Mouse (Mus musculus) forebrain, embryonic 12.5 days (tissue): ENCODE results near the gene Cela3b. TPM values are rescaled to one million over a fixed set of nuclear protein-coding genes. Genes with fewer than 3 reads are reported as not detected.

Experiments
- ATAC-seq: fragments of 200-750 bp; cut with Nextera tagmentation; 2 replicates; pipeline ENCODE4 v1.8.0; 2017; ENCODE audit warnings: moderate TSS enrichment; ENCODE audit not compliant: low FRiP score
- H3K27ac ChIP-seq: fragments of 300-500 bp; sonication (generic); 2 replicates; pipeline ENCODE4 v1.5.1; 2016; ENCODE audit warnings: mild to moderate bottlenecking
- H3K27me3 ChIP-seq: fragments of 300-500 bp; sonication (generic); 2 replicates; pipeline ENCODE4 v1.6.1; 2016; ENCODE audit warnings: mild to moderate bottlenecking
- H3K36me3 ChIP-seq: fragments of 300-500 bp; sonication (generic); replicated peaks from 2 replicates; pipeline ENCODE4 v1.6.1; 2016; ENCODE audit warnings: mild to moderate bottlenecking
- H3K4me1 ChIP-seq: fragments of 300-500 bp; sonication (generic); 2 replicates; pipeline ENCODE4 v1.6.1; 2016
- H3K4me2 ChIP-seq: fragments of 300-500 bp; sonication (generic); 2 replicates; pipeline ENCODE4 v1.6.1; 2016; ENCODE audit warnings: mild to moderate bottlenecking, moderate library complexity
- H3K4me3 ChIP-seq: fragments of 300-500 bp; sonication (generic); replicated peaks from 2 replicates; pipeline ENCODE4 v1.5.1; 2016; ENCODE audit warnings: mild to moderate bottlenecking
- H3K9ac ChIP-seq: fragments of 300-500 bp; sonication (generic); 2 replicates; pipeline ENCODE4 v1.6.1; 2016; ENCODE audit warnings: mild to moderate bottlenecking
- H3K9me3 ChIP-seq: fragments of 300-500 bp; sonication (generic); 2 replicates; pipeline ENCODE4 v1.6.1; 2016
- WGBS: fragments of 180-500 bp; shearing (Covaris S2); methylation state at CpG from one replicate; pipeline ENCODE4 v1.1.7; 2016; 5-methylcytosine and 5-hydroxymethylcytosine counted together
- polyA plus RNA-seq: library from polyadenylated mRNA; unstranded; fragments of >200 nt; fragmentation: Nextera tagmentation; extraction: Ambion mirVana; gene quantifications from 2 replicates; pipeline ENCODE4 v1.2.1, GENCODE M21; 2016

The Cela3b gene
- polyA plus RNA-seq, 1 experiment from 2014 or later, result not detected

DNA sequence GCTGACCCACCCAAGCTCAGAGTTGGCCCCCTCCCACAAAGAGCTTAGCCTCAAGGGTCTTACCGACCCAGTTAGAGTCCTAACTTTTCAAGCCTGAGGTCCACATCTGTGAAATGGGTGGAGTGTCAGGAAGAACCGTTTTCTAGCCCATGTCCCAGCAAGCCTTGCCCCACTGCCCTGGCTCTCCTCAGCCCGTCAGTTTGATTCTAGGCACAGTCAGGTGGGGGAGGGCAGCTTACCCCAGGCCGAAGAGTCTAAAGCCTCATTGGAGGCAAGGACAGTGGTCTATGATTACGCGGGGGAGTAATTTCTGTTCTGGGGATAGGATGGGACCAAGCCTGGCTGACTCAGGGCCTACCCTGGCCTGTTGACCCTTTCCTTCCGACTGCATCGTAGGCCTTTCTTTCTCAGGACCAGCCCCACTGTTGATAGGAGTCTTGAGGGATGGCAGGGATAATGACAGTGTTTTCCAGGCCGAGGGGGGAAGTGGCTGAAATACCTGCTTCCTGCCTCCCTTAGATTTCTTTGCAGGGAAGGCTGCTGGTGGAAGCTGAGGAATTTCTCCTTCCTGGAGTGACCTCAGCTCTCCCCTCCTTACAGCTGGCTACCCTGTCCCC lies 40.5 kb upstream of the Cela3b start:
- Histone ChIP-seq H3K4me1 (peaks cover 38% of the 10 kb centered on the region), H3K36me3 (no peaks in the 10 kb centered on the region), H3K9me3 (no peaks in the 10 kb centered on the region), H3K9ac (no peak overlapping the region), H3K27me3 (peaks cover 3% of the 10 kb centered on the region; the same call in 1 of the 2 replicates), H3K4me2 (peak overlapping the region; percentile 95), H3K4me3 (no peak overlapping the region), H3K27ac (0 out of 2 replicates have a peak overlapping the region, but pooled peaks have one; percentile 13)
- ATAC-seq, result no peak
- 74% methylated on average over 9 of the region's 9 CpGs for WGBS

DNA sequence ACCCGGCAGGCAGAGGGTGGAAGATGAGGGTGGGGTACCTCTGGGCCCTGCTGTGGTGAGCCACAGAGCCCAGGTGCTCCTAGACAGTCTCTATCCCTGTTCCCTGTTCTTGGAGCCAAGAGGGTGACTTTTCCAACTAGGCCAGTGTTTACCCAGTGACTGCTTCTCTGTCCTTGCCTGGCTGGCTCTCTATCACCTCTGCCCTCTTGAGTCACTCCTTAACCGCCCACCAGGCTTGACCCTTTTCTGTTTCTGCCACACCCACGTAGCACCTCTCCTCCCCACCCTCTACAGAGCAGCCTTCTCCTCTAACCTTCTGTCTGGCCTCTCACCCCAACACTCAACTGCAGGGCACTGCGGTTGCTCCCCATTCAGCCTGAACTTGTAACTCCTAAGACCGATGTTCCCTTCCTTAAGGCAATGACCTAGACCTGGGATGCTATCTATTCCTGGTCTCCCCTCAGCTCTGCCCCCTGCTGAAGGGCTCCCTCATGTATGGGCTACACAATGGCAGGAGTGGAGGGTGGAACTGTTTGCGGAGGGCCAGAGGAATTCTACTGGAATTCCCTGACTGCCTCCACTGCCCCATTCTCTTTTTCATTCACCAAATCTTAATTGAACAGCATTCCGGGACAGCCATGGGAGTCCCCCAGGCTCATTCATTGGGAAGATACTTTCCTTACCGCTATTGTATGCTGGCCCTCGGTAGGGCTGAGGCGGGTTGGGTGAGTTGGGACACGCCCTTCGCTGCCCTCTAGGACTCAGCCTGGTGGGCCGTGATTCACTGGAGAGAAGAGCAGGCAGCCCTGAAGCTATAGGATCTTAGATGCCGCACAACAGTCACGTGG lies 39.7 kb upstream of the Cela3b start:
- Histone ChIP-seq H3K9ac (no peak overlapping the region), H3K9me3 (no peaks in the 10 kb centered on the region), H3K4me3 (peak overlapping the region; percentile 62), H3K36me3 (no peaks in the 10 kb centered on the region), H3K27ac (0 out of 2 replicates have a peak overlapping the region, but pooled peaks have one; percentile 13), H3K4me1 (peaks cover 38% of the 10 kb centered on the region), H3K27me3 (peaks cover 3% of the 10 kb centered on the region; the same call in 1 of the 2 replicates), H3K4me2 (peak overlapping the region; percentile 95)
- no peak for ATAC-seq
- 29% methylated on average over 15 of the region's 15 CpGs for WGBS

DNA sequence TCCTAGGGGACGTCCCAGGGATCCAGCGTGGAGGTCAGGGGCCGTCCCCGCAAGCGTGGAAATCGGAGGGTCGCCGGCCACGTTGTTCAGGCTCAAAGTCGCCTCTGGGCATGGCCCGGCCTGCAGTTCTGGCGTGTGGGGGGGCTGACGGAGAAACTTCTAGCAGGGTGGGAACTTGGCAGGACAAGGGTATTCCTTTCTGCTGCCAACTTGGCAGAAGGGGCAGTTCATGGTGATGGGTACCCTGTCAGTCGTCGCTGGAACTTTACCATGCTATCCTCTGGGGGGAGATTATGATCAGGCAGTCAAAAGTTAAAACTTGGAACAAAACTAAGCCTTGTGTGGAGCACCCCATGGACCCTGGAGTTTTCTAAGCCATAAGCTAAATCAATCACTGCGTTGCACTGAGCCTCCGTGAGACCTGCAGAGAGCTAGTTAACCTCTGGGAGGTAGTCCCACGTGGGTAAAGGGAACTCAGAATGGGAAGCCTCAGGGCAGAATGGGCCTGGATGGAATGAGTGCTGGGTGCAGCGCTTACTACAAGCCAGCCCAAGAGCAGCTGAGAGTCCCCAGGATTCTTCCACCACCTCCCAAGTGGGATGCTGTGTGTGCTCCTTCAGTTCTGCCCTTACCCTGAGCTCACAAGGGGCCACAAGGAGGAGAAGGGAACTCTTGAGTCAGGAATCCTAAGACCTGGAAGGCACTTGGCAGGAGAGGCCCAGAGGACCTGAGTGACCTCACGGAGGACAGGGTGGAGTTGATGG lies 38.9 kb upstream of the Cela3b start:
- Histone ChIP-seq H3K9ac (peak overlapping the region; percentile 72), H3K9me3 (no peaks in the 10 kb centered on the region), H3K27me3 (peaks cover 3% of the 10 kb centered on the region; the same call in 1 of the 2 replicates), H3K4me2 (peak overlapping the region; percentile 95), H3K4me1 (peaks cover 38% of the 10 kb centered on the region), H3K27ac (peak overlapping the region; percentile 53; the same call in 1 of the 2 replicates), H3K36me3 (no peaks in the 10 kb centered on the region), H3K4me3 (peak overlapping the region; percentile 62)
- 3% methylated on average over 20 of the region's 20 CpGs for WGBS
- no peak for ATAC-seq

DNA sequence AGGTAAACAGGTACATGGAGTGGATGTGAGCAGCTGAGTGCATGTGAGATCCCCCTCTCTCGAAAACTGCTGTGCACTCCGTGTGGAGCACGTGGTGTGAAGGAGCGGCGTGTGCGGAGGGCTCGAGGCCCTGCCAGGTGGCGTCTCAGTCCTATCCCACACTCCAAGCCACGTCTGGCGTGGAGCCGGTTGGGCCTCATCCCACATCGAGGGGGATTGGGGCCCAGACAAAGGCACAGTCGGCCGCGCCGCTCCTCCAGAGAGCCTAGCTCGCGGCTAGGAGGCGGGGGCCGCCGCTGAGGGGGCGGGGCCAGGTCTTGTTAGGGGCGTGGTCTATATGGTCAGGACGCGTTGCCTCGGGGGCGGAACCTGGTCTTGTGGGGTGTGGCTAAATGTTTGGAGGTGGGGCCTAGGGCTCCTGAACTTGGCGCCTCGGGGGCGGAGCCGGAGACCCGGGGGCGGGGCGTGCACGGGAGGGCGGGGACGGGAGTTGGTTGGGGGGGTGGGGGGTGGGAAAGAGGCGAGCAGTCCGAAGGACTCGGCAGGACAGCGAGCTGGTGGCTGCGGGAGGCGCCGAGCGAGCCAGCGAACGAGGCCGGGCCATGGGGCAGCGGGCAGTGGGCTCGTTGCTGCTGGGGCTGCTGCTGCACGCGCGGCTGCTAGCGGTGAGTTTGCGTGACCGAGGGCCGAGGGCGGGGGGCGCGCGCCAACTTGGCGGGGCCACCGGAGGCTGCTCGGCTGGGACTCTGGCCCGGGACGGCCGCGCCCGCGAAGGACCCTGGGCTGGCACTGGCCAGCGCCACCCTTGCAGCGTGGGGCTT lies 38.1 kb upstream of the Cela3b start, which contains the start of gene Hspg2:
Hspg2 (plus strand) TSS at position 510 of the 821 bp plus-strand sequence.
- Histone ChIP-seq H3K36me3 (no peaks in the 10 kb centered on the region), H3K4me2 (peak within 1 kb of the TSS; percentile 95), H3K4me3 (peak within 1 kb of the TSS; percentile 62), H3K9me3 (no peaks in the 10 kb centered on the region), H3K27ac (peak within 1 kb of the TSS; percentile 53; the same call in 1 of the 2 replicates), H3K4me1 (peaks cover 38% of the 10 kb centered on the region), H3K27me3 (peaks cover 3% of the 10 kb centered on the region; the same call in 1 of the 2 replicates), H3K9ac (peak within 1 kb of the TSS; percentile 72)
- WGBS, result under 1% methylated on average over 72 of the region's 72 CpGs
- peak; percentile 90 for ATAC-seq

DNA sequence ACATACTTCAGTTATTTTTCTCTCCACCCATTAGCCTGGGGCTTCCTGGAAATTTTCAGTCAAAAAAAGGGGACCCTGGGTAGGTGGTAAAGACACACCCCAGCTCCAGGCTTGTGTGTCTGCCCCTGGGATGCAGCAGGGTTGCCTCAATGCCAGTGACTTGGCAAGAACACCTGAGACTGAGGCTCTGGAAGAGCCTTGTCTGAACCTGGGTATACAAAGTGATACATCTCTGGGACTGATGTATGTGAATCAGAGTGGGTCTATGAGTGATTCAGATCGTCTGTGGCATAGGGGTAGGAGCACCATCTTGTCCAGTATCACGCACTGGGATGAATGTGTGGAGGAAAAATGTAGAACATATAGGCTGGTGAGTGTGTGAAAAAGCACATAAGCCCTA lies 37.2 kb upstream of the Cela3b start:
- peaks cover 3% of the 10 kb centered on the region; the same call in 1 of the 2 replicates for H3K27me3 ChIP-seq
- H3K4me3 ChIP-seq, result no peak overlapping the region
- no peaks in the 10 kb centered on the region for H3K9me3 ChIP-seq
- 88% methylated on average over 2 of the region's 2 CpGs for WGBS
- no peak overlapping the region for H3K9ac ChIP-seq
- ATAC-seq, result no peak
- H3K4me2 ChIP-seq, result no peak overlapping the region
- H3K36me3 ChIP-seq, result no peaks in the 10 kb centered on the region
- 0 out of 2 replicates have a peak overlapping the region, but pooled peaks have one; percentile 0 for H3K27ac ChIP-seq
- H3K4me1 ChIP-seq, result peaks cover 38% of the 10 kb centered on the region

DNA sequence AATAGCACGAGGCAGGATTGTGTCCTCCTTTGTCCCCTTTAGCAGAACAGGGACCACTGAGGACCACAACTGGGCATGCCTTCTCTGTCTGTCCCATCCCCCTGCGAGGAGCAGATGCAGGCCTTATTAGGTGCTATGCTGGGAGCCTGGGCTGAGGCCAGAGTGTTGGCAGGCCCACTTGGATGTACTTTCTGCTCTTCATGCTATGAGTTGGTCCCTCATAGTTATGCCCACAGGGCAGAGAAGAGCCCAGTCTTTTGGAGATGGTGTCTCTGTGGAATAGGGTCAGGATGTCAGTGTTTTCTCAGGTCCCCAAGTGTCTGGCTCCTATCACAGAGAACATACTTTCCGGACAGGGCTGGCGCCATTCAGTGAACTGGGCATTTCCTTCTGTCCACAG lies 36.7 kb upstream of the Cela3b start:
- peaks cover 38% of the 10 kb centered on the region for H3K4me1 ChIP-seq
- 81% methylated on average over 4 of the region's 4 CpGs for WGBS

DNA sequence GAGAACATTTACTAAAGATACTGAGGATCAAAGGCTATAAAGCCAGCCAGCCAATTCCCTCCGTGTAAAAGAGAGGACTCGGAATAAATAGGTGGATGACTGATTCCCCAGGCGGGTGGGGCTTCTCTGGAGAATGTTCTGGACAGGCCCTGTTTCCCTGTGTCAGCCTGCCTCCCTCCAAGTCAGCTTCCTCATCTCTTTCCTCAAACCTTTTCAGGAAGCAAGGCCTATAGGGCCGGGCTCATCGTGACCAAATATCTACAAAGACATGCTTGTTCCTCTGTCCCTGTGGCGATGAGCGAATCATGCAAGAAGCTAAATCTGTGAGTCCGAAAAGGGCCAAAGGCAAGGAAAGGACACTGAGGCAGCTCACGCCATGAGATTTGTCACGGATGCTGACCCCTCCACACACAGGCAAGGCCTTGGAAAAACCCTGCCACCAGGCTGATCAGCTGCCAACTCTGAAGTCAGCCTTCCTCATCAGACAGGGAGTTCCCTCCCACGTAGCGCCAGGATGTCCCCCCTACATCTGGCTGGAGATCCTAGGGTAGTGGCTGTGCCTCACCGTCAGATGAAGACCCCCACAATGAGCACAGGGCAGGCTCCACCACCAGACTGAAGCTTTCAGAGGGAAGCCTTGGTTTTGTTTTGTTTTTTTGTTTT lies 34.9 kb upstream of the Cela3b start:
- H3K9me3 ChIP-seq, result no peaks in the 10 kb centered on the region
- 82% methylated on average over 13 of the region's 13 CpGs for WGBS
- peaks cover 30% of the 10 kb centered on the region for H3K4me1 ChIP-seq
- H3K4me3 ChIP-seq, result no peak overlapping the region
- no peak overlapping the region for H3K9ac ChIP-seq
- ATAC-seq, result no peak
- no peak overlapping the region for H3K4me2 ChIP-seq
- H3K27me3 ChIP-seq, result peaks cover 3% of the 10 kb centered on the region; the same call in 1 of the 2 replicates
- H3K36me3 ChIP-seq, result no peaks in the 10 kb centered on the region
- H3K27ac ChIP-seq, result no peak overlapping the region

More for the DNA sequence above, 36.7 kb upstream of the Cela3b start:
- H3K9ac ChIP-seq, result no peak overlapping the region
- H3K27me3 ChIP-seq, result peaks cover 3% of the 10 kb centered on the region; the same call in 1 of the 2 replicates
- no peak overlapping the region for H3K27ac ChIP-seq
- H3K4me2 ChIP-seq, result no peak overlapping the region
- H3K9me3 ChIP-seq, result no peaks in the 10 kb centered on the region
- no peak overlapping the region for H3K4me3 ChIP-seq
- ATAC-seq, result no peak
- H3K36me3 ChIP-seq, result no peaks in the 10 kb centered on the region

DNA sequence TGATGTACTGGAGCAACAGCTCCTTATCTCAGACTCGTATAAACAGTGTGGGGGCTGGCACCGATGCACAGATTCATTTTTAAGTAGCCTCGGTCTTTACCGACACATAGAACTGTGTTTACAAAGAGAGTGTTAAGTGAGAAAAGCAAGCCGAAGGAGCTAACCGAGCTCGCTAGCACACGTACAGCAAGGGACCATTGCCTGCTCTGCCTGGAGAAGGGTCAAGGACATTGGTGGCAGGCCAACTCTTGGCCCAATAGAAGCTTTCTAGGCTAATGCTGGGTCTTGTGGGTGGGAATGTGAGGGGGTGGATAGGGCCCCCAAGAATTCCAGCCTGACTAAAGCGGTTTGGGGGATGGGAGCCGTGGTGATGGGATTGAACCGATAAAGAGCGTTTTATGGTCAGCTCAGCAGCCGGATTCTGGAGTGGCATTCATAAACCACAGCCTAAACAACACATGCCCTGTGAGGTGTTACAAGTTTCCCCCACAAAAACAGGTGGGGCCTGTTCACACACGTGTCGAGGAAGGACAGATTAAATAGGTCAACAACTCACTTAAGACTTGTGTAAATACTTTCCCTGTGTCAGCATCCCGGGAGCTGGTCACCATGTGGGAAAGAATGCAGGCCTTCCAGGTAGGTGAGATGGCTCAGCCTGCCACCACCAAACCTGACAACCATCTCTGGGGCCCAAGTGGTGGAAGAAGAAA lies 31.8 kb upstream of the Cela3b start:
- no peaks in the 10 kb centered on the region; the same call in 1 of the 2 replicates for H3K27me3 ChIP-seq
- no peak overlapping the region for H3K9ac ChIP-seq
- no peak overlapping the region for H3K4me2 ChIP-seq
- no peaks in the 10 kb centered on the region for H3K36me3 ChIP-seq
- no peak overlapping the region for H3K27ac ChIP-seq
- ATAC-seq, result no peak
- no peaks in the 10 kb centered on the region for H3K9me3 ChIP-seq
- peaks cover 5% of the 10 kb centered on the region; the same call in 1 of the 2 replicates for H3K4me1 ChIP-seq
- 92% methylated on average over 16 of the region's 16 CpGs for WGBS
- H3K4me3 ChIP-seq, result no peak overlapping the region

DNA sequence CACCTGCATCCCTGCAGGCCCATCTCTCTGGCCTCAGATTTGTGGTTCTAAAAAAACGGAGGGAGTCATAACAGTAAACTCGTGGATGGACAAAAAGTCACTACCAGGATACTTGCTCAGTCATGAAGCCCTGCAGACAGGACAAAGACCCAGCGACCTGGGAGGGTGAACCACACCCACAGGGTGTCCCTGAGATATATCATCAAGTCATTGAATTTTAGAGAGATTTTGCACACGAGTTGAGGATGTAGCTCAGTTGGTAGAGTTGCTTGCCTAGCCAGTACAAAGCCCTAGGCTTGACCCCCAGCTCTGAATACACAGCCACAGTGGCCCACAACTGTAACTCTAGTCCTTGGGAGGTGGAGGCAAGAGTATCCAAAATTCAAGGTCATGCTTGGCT lies 30.9 kb upstream of the Cela3b start:
- peaks cover 7% of the 10 kb centered on the region; the same call in 1 of the 2 replicates for H3K4me1 ChIP-seq
- WGBS, result 79% methylated on average over 4 of the region's 4 CpGs
- no peak overlapping the region for H3K4me3 ChIP-seq
- no peak overlapping the region for H3K27ac ChIP-seq
- no peaks in the 10 kb centered on the region for H3K27me3 ChIP-seq
- ATAC-seq, result no peak
- H3K9me3 ChIP-seq, result no peaks in the 10 kb centered on the region
- H3K36me3 ChIP-seq, result no peaks in the 10 kb centered on the region
- H3K9ac ChIP-seq, result no peak overlapping the region
- no peak overlapping the region for H3K4me2 ChIP-seq

DNA sequence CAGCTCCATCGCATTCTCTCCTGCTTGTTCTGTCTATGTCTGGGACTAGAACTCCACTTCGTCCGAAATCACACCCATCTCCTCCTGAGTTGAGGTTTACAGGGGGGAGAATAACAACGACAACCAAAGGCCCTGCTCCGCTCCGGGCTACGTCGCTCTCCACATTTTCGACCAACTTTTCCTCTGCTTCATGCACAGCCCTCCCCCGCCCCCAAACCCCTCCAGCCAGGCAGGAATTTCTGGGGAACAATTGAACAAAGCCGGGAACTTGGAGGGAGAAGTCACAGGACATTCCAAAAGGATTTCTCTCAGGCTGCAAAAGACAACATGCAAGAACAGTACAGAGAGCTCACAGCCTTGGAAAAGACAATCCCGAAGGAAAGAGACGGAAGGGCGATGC lies 30.3 kb upstream of the Cela3b start:
- WGBS, result 61% methylated on average over 14 of the region's 14 CpGs
- no peaks in the 10 kb centered on the region for H3K36me3 ChIP-seq

More for the DNA sequence above, 30.3 kb upstream of the Cela3b start:
- H3K4me1 ChIP-seq, result peaks cover 7% of the 10 kb centered on the region; the same call in 1 of the 2 replicates
- H3K9me3 ChIP-seq, result no peaks in the 10 kb centered on the region
- H3K4me3 ChIP-seq, result no peak overlapping the region
- no peak overlapping the region for H3K27ac ChIP-seq
- ATAC-seq, result no peak
- no peaks in the 10 kb centered on the region for H3K27me3 ChIP-seq
- H3K4me2 ChIP-seq, result no peak overlapping the region
- H3K9ac ChIP-seq, result no peak overlapping the region
